Mouse (Mus musculus) left cerebral cortex, adult 18-20 months (tissue): ENCODE data around the gene Colec11. TPM values are rescaled to one million over a fixed set of nuclear protein-coding genes. Genes with fewer than 3 reads are reported as not detected.

Experiments used
- DNase-seq, 2 experiments: peaks; one replicate each; pipeline ENCODE4 v3.0.0; 2021 to 2022; ENCODE audit warnings: low spot score in 2 of 2, mixed read lengths in 1 of 2
- total RNA-seq, 2 experiments: library from RNA; stranded (reverse); gene quantifications; 2 replicates each; pipeline ENCODE4 v1.2.3; 2021

The Colec11 gene
- total RNA-seq, 2 experiments from 2014 or later, result 0.30 to 0.58 TPM

DNA sequence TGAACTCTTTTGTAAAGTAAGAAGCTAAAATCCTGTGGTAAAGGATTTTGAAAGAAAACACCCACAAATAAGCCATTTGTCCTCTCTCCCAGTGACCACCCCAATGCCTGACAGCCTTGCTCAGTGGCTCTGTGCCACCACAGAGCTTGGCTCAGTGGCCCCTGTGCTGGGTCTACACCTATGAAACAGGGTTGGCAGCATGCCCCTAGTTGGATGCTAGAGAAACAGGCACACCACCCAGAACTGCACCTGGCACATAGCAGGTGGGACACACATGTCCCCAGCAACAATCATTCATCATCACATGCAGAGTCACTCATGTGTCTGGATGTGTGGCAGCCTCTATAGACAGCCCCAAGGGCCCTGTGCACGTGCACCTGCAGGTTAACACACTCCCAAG, 19.7 kb downstream of the Colec11 start:
- DNase-seq, result no peak

DNA sequence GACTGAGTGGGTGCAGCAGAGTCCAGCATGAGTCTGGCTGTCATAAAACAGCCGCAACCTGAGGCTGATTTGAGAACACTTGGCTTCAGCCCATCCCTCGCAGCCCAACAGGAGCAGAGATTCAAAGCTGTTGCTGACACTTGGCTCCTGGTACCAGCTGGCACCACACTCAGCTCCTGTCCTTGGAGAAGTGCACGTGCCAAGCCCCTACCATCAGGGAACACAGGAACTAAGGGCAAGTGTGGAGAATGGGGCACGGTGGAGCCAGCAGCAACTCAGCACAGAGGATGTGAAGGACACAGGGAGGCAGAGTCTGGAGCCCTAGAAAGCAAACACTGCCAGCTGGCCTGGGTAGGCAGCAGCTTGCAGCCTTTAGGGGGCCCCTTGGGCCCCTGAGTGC, 20.9 kb downstream of the Colec11 start:
- no peak for DNase-seq

DNA sequence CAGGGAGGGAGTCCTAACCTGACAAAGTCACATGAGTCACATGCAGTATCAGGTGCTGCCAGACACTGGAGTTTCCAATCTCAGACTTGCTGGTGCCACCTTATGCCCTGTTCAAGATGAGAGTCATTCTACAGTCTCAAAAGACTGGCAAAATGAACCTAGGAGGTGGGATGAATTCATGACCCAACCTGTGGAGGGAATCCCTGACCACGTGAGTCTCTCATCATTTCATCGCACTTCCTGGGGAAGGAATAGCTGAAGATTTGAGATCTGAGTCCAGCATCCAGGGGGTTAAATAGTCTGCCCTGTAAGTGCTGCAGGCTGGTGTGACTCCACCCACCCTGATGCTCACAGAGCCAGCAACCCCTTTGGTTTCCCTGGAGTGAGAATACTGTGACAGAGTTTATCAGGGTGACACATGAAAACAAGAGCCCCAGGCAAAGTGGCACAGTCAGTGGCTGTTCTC, 24.6 kb downstream of the Colec11 start:
- no peak for DNase-seq

DNA sequence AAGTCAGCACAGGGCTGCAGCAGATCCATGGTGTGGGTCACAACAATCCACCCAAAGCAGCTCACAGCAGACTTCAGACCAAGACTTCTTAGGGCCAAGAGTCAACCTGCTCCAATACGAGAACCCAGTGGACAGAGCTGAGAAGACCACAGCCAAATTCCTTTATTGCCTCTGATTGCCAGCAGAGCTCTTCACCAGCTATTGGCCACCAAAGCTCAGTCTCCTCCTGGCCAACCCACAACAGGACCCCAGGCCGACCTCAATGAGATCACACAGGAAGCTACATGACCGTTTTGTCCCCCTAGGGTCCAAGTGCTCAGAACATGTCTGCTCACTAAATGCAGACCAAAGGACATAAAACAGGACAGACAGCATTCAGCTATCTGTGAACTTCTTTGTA, 25.1 kb downstream of the Colec11 start:
- no peak for DNase-seq

DNA sequence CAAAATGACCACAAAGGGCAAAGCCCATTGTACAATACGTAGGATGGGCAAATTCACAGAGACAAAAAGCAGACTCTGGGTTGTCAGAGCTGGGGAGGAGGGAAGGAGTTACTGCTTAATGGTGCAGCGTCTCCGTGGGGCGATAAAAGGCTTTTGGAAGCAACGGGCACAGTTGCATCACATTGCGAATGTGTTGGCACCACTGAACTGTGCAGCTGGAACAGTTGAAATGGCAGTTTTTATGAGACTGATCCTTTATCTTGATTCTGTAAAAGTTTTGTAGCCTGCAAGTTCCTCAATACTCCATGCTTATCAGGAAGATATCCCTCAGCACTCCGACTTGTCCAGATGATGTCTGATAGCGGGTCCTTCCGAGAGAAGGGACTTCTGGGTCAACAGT, 25.5 kb downstream of the Colec11 start:
- DNase-seq, result no peak

DNA sequence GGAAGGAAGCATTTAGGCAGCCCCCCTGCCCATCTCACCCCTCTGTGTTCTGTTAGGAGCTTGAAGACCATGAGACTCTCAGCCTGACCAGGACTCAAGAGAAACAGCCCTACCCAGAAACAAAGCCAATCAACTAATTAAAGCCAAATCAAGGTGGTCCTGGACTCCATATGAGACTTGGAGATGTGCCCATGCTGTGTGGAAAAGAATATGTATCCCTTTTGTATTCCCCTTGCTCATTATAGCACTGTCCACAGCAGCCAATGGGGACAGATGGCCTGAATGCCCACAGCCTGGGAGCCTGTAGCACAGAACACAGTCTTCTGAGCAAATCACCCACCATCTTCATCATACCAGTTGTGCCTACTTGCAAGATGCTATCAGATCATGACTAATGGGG, 26.3 kb downstream of the Colec11 start:
- no peak for DNase-seq

DNA sequence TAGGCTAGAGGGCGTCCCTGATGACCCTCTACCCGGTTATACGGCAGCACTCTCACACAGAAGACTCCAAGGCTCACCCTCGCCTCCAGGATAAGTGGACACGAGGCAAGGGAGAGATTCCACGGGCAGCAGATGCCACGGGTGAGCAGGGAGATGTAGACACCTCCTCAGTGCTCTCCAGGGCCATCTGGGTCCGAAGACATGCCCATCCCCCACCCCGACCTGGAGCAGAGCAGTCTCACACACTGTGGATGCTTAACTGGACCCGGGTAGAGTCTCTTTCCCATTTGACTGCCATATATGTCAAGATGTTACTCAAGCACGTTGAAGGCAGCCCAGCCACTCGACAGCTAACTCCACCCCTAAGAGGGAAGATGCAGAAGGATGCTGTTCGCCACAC, 32.7 kb downstream of the Colec11 start:
- no peak for DNase-seq

DNA sequence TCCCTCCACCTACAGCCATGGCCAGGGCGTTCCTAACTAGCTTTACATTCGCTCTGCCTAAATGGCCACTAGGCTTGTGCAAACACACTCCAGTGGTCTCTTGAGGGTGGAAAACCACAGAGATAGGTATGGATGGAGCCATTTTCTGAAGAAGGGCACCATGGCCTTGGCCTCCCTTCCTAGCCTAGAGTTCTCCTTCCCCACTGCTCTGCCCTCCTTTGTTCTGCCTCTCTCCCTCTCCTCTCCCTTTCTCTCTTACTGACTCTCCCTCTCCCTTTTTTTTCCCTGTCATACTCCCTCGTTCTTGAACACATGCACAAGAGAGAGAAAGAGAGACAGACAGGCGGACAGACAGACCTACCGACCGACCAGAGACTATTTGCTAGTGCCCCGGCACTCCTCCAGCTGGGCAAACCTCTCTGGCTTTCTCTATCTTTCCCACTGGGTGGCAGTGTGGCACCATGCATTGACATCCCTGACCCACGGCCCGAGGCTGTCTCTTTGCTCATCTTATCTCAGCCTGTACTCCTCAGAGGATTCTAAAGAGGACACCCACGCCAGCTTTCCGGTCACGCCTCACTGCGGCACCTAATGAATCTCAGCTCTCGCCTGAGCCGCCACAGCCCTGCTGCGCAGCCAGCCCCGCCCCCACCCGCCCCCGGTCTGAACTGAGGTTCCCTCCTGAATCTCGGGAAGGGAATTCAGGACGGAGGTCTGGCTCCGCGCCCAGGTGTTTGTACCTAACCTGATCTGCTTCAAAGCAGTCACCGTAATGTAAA, 33.9 kb downstream of the Colec11 start:
- peak; percentile 94 to 95 for DNase-seq

DNA sequence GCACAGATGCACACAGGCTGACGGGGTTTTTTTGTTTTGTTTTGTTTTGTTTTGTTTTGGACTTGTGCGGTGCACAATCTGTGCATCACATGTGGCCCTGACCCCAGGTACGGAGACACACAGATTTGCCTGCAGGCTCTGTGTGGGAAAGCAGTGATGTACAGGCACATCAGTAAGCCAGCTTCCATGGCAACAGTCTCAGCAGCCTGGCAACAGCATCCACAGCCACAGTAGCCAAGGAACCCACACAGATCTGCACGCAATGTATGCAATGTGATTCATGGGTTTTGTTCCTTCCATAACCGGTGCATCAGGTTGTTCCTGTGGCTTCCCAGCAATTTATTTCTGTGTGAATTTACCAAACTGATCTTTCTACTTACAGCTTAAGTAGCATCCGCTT, 35.2 kb downstream of the Colec11 start:
- peak; percentile 64 to 84 for DNase-seq

DNA sequence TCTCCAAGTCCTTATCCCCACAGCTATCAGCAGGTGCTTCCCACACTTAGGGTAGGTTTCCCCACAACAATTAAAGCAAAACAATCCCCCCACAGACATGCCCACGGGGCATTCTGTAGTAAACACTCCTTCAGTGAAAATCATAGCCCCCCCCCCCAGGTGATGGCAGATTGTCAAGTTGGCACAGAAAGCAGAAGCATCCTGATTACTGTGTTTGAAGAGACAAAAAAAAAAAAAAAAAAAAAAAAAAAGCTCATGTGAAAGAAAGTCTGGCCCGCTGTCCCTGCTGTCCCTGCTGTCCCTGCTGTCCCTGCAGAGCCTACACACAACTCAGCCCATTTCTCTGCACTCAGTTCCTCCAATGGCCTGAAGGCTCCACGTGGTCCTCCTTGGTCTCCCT, 39.1 kb downstream of the Colec11 start:
- DNase-seq, result no peak

DNA sequence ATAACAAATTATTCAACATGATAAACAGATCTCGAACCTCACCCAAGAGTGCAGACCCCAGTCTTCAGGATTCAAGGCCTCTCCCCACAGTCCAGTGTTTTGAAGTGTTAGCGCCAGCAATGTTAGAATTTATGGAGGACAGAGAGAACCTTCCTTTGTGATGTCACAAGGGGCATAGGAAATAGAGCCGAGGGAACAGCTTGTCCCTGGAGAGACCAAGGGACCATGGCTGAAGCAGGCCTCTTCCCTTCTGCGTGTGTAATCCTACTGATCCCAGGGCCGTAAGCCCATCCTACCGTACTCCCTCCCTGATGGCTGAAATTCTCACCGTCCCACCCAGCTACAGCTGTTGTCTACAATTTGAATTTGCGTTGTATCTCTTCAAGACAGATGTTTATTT, 40.8 kb downstream of the Colec11 start, which contains the start of gene Allc:
Gene Allc, minus strand, starts transcription at position 101 of the 400 bp plus-strand sequence.
- no peak for DNase-seq

DNA sequence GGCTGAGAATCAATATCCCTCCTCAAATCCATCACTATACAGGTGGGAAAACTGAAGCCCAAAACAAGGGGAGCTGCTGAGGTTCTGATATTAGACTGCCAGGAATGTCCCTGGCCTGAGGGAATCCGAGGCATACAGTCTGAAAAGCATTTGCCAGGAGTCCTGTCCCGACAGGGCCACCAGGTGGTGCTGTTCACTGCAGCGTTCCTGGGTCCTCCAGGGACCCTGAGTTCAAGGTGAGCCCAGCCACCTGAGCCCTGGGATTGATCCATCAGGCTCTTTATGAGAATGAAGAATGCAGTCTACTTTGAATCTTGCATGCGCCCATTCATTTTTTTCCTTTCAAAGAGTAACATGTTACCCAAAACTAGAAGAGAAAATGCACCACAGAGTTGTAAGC, 44.0 kb downstream of the Colec11 start:
- peak; percentile 37 for DNase-seq

DNA sequence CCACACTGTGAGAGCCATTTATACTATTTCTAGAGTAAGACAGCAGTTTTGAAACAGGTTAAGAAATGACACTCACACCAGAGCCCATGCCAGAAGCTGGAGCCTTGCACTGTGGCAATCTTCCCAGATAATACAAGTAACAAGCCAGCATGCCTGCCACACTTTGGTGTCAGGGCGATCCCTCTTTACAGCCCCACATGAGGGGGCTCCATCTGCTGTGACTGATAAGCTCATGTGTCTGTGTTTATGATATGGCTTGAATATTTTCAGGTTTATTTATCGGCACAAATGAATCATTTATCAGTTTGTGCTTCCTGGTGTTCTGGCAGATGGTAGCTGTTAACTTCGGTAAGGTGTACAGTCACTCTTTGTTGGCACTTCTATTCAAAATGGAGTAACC, 45.0 kb downstream of the Colec11 start:
- DNase-seq, result no peak

DNA sequence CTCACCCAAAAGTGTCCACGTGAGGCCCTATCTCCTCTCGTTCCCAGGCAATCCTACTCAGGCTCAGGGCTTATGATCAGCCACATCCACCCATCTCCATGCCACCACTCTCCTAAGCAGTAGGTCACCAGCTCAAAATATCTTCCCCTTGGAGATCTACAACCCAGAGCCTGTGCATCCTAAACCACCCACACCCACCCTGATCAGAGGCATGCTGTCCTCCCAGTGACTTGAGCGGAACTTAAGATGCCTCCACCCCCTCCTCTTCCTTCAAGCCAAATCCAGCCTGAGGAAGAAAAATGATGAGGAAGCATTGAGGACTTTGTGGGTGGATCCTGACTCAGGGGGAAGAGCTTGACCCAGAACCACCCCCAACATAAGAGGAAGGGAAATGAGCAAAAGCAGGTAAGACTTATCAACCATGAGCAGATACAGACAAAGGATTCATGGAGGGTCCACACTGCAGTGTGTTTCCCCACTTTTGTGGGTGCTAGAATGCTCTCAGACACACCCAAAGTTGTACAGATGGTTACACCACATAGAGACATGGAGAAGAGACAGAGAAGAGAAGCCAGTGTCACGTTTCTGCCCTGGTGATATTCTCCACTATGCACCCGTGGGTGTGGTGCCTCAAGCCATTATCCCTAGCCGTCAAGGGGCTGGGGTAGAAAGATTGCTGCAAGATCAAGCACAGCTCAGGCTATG, 47.7 kb downstream of the Colec11 start:
- no peak for DNase-seq

DNA sequence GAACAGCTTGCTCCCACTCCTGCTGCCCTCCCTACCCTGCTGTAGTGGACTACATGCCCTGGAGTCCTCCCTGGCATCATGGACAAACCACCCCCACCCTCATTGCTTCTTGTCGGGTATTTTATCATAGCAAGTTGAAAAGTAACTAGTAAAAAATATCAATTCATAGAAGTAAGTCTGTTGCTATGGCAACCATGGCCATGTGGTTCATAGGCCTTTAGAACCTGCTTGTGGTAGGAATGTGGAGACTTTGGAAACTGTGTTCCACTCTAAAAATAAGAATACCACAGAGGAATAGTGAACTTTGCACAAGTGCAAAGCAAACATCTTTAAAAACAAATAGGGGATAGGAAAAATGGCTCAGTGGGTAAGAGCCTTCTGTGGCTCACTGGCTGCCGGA, 50.9 kb downstream of the Colec11 start:
- no peak for DNase-seq

DNA sequence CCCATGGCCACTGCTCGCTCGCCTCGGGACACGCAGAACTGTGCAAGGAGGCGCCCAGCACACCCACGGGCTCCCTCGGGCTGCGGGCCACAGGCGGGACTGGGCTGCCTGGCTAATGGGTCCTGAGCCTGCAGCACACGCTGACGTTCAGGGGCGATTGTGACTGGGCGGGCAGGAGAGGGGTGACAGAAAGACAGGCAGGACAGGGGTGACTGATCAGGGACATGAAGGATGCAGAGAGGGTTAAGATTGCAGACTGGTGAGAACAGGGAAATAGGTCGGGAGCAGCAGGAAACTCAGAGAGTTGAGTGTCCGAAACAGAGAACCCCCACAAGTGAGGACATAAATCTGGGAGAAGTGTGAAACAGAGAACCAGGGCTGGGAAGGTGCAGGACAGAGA, 70.9 kb downstream of the Colec11 start, which contains the start of gene Dcdc2c:
Gene Dcdc2c, minus strand, starts transcription at position 101 of the 400 bp plus-strand sequence.
- no peak for DNase-seq

DNA sequence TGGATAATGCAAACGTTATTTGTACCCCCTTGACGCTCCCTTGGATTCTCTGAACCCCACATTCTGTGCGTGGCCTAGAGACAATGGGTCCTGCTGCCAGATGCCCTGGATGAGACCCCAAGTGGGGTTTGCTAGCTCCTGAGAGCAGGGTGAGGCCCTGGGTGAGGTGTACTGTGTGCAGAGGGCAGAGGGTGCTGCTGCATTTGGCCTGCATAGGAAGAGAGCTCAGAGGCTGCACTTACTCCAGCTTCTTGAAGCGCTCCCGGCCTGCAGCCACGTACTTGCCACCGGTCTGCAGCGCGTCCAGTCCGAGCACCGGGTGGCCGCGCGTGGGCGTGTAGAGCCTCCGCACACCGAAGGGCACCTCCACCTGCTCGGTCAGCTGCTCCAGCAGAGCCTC, 71.4 kb downstream of the Colec11 start:
- DNase-seq, result no peak

DNA sequence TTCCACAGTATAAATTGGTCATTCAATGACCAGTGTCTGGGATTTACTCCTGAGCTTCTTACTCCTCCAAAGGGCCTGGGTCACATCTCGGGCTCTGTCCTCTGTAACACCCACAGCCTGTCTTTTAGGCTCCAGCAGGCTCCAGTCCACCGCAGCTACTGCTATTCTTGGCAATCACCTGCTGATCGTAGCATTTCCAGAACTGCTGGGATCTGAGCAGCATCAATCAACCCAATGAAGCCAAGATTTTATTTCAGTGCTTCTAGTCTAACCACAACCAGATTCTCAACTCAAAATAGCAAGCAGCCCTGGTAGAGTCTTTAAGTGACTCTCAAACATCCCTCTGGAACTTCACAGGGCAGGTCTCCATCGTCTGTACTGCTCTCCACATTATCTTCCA, 74.3 kb downstream of the Colec11 start:
- DNase-seq, result no peak
